In genomic region chr15:36705391-36705790, GRCm38 (mm10) we compare ENCODE assay signal across 12 mouse cellular contexts.
DNase-seq lines count a peak whose midpoint lies in the region; ATAC-seq lines count a peak whose summit lies in the region.
"Had no signal": no experiment of that assay in that cellular context is flagged by ENCODE, and none has a peak within 500 bp of the region (broad histone marks: within the 10 kb centered on the region; RNA-seq: fewer than 3 reads in every experiment).

No protein-coding gene starts in this region.

- no peak for DNase-seq in liver, embryonic 13.5 days
- no peak for DNase-seq in liver, embryonic 11.5 days (ENCODE audit: low spot score)
- DNase-seq in induced T-regulatory cell, adult 2 months (ENCODE audit: low read depth): peak; percentile 17
- no peak for DNase-seq in adrenal gland, postnatal 10 days

- no peaks in the 10 kb centered on the region for H3K36me3 ChIP-seq in liver, embryonic 13.5 days
- no peaks in the 10 kb centered on the region for H3K36me3 ChIP-seq in liver, embryonic 11.5 days (ENCODE audit: control insufficient read depth, insufficient read depth, low read length)
- no peaks in the 10 kb centered on the region for H3K36me3 ChIP-seq in hindbrain, embryonic 13.5 days
- H3K36me3 ChIP-seq: embryonic facial prominence, embryonic 12.5 days; forebrain, embryonic 12.5 days; heart, embryonic 12.5 days had no signal

- ATAC-seq in liver, embryonic 13.5 days (ENCODE audit: low read depth): no peak
- ATAC-seq in liver, embryonic 11.5 days (replicated peaks; ENCODE audit: low FRiP score): no peak
- peak; percentile 47 for ATAC-seq in common myeloid progenitor, adult 5-6 weeks (replicated peaks; ENCODE audit: low read depth, poor library complexity, severe bottlenecking)
- ATAC-seq in neutrophil, adult 5-6 weeks (ENCODE audit: extremely low read depth, insufficient number of reproducible peaks, low FRiP score, poor library complexity, severe bottlenecking): peak; percentile 39; the same call in 1 of the 2 replicates
- ATAC-seq in hindbrain, embryonic 13.5 days (ENCODE audit: low FRiP score): no peak

- H3K4me2 ChIP-seq in liver, embryonic 13.5 days: no peak overlapping the region
- H3K4me2 ChIP-seq in liver, embryonic 11.5 days: no peak overlapping the region
- H3K4me2 ChIP-seq in hindbrain, embryonic 13.5 days: no peak overlapping the region
- H3K4me2 ChIP-seq: embryonic facial prominence, embryonic 12.5 days; forebrain, embryonic 12.5 days; heart, embryonic 12.5 days had no signal

- 25% methylated on average over 2 of the region's 2 CpGs for WGBS in liver, embryonic 13.5 days (ENCODE audit: insufficient replicate concordance)
- WGBS in liver, embryonic 11.5 days: 35% methylated on average over 2 of the region's 2 CpGs
- 59% methylated on average over 2 of the region's 2 CpGs for WGBS in hindbrain, embryonic 13.5 days

- no peaks in the 10 kb centered on the region for H3K27me3 ChIP-seq in liver, embryonic 13.5 days
- H3K27me3 ChIP-seq in liver, embryonic 11.5 days (replicated peaks; ENCODE audit: control insufficient read depth, insufficient read depth, low read length): no peaks in the 10 kb centered on the region
- H3K27me3 ChIP-seq in hindbrain, embryonic 13.5 days: no peaks in the 10 kb centered on the region
- H3K27me3 ChIP-seq: CH12.LX; embryonic facial prominence, embryonic 12.5 days; forebrain, embryonic 12.5 days; heart, embryonic 12.5 days; Patski had no signal

- peaks cover 15% of the 10 kb centered on the region; the same call in 1 of the 2 replicates for H3K4me1 ChIP-seq in liver, embryonic 13.5 days (replicated peaks)
- H3K4me1 ChIP-seq in liver, embryonic 11.5 days (replicated peaks; ENCODE audit: control insufficient read depth, insufficient read depth, low read length): no peaks in the 10 kb centered on the region
- no peaks in the 10 kb centered on the region for H3K4me1 ChIP-seq in hindbrain, embryonic 13.5 days (replicated peaks)
- H3K4me1 ChIP-seq: embryonic facial prominence, embryonic 12.5 days; forebrain, embryonic 12.5 days; heart, embryonic 12.5 days had no signal

- H3K4me3 ChIP-seq in liver, embryonic 13.5 days (replicated peaks): no peak overlapping the region
- no peak overlapping the region for H3K4me3 ChIP-seq in liver, embryonic 11.5 days (ENCODE audit: low read depth, low read length)
- H3K4me3 ChIP-seq in hindbrain, embryonic 13.5 days: no peak overlapping the region
- H3K4me3 ChIP-seq: embryonic facial prominence, embryonic 12.5 days; forebrain, embryonic 12.5 days; heart, embryonic 12.5 days had no signal

- H3K9me3 ChIP-seq in liver, embryonic 13.5 days (replicated peaks): no peaks in the 10 kb centered on the region
- no peaks in the 10 kb centered on the region for H3K9me3 ChIP-seq in liver, embryonic 11.5 days (ENCODE audit: control insufficient read depth, low read length)
- H3K9me3 ChIP-seq in hindbrain, embryonic 13.5 days: no peaks in the 10 kb centered on the region
- H3K9me3 ChIP-seq: embryonic facial prominence, embryonic 12.5 days; forebrain, embryonic 12.5 days; heart, embryonic 12.5 days had no signal

- 0 out of 2 replicates have a peak overlapping the region, but pooled peaks have one; percentile 23 for H3K27ac ChIP-seq in liver, embryonic 13.5 days
- no peak overlapping the region for H3K27ac ChIP-seq in liver, embryonic 11.5 days (ENCODE audit: low read depth, low read length)
- H3K27ac ChIP-seq in hindbrain, embryonic 13.5 days: no peak overlapping the region
- H3K27ac ChIP-seq: embryonic facial prominence, embryonic 12.5 days; forebrain, embryonic 12.5 days had no signal

- H3K9ac ChIP-seq in liver, embryonic 13.5 days: no peak overlapping the region
- H3K9ac ChIP-seq in liver, embryonic 11.5 days (ENCODE audit: low read depth, low read length): no peak overlapping the region
- H3K9ac ChIP-seq in hindbrain, embryonic 13.5 days: no peak overlapping the region
- H3K9ac ChIP-seq: embryonic facial prominence, embryonic 12.5 days; forebrain, embryonic 12.5 days; heart, embryonic 12.5 days had no signal

Comparison
In these comparisons a context has a peak if more than half of its experiments do, and no peak if none do; other contexts are left out.
1. ATAC-seq: peak in common myeloid progenitor, adult 5-6 weeks (single experiment) and neutrophil, adult 5-6 weeks (single experiment); none in liver, embryonic 13.5 days (single experiment), liver, embryonic 11.5 days (single experiment) and hindbrain, embryonic 13.5 days (single experiment).